Mouse (Mus musculus): ENCODE results near the gene Efnb2. TPM values are rescaled to one million over a fixed set of nuclear protein-coding genes. Genes with fewer than 3 reads are reported as not detected.

Efnb2 gene
- 10 to 100 TPM; 30.5 to 34.1 TPM for total RNA-seq (2021)

GRCm38 (mm10) chr8:8661103-8661758 is at the start of gene Efnb2:
Gene Efnb2, minus strand, starts transcription at chr8:8661242.
- peak; percentile 97 to 99 for DNase-seq (ENCODE audit: extremely low spot score in 1 of 2, low spot score in 1 of 2)

- no peak for DNase-seq (ENCODE audit: extremely low spot score in 1 of 2, low spot score in 1 of 2)
Observed at GRCm38 (mm10) chr8:8704813-8705212, 43.8 kb upstream of the Efnb2 start.

- no peak for DNase-seq (ENCODE audit: extremely low spot score in 1 of 2, low spot score in 1 of 2)
Observed at GRCm38 (mm10) chr8:8703668-8704067, 42.6 kb upstream of the Efnb2 start.

GRCm38 (mm10) chr8:8700821-8701220 is 39.8 kb upstream of the Efnb2 start:
- DNase-seq (ENCODE audit: extremely low spot score in 1 of 2, low spot score in 1 of 2) = no peak

GRCm38 (mm10) chr8:8700229-8700628 is 39.2 kb upstream of the Efnb2 start:
- DNase-seq (ENCODE audit: extremely low spot score in 1 of 2, low spot score in 1 of 2) = no peak

- peak; percentile 97 to 98 for DNase-seq (ENCODE audit: extremely low spot score in 1 of 2, low spot score in 1 of 2)
Observed at GRCm38 (mm10) chr8:8690146-8691092, 29.4 kb upstream of the Efnb2 start, which contains the start of gene Arglu1. Gene Arglu1, minus strand, starts transcription at chr8:8690521.

GRCm38 (mm10) chr8:8689454-8690145 is 28.6 kb upstream of the Efnb2 start:
- peak in 1 of 2 experiments; percentile 53 for DNase-seq (ENCODE audit: extremely low spot score in 1 of 2, low spot score in 1 of 2)

- DNase-seq (ENCODE audit: extremely low spot score in 1 of 2, low spot score in 1 of 2) = no peak
Observed at GRCm38 (mm10) chr8:8688823-8689453, 27.9 kb upstream of the Efnb2 start.

GRCm38 (mm10) chr8:8685517-8685916 is 24.5 kb upstream of the Efnb2 start:
- DNase-seq (ENCODE audit: extremely low spot score in 1 of 2, low spot score in 1 of 2) = no peak

GRCm38 (mm10) chr8:8682697-8683096 is 21.7 kb upstream of the Efnb2 start:
- DNase-seq (ENCODE audit: extremely low spot score in 1 of 2, low spot score in 1 of 2) = no peak

- DNase-seq (ENCODE audit: extremely low spot score in 1 of 2, low spot score in 1 of 2) = no peak
Observed at GRCm38 (mm10) chr8:8678236-8678635, 17.2 kb upstream of the Efnb2 start.

GRCm38 (mm10) chr8:8674864-8675263 is 13.8 kb upstream of the Efnb2 start:
- DNase-seq (ENCODE audit: extremely low spot score in 1 of 2, low spot score in 1 of 2) = no peak

GRCm38 (mm10) chr8:8661759-8662138 is 707 bp upstream of the Efnb2 start:
- DNase-seq (ENCODE audit: extremely low spot score in 1 of 2, low spot score in 1 of 2) = peak; percentile 88 to 99

- DNase-seq (ENCODE audit: extremely low spot score in 1 of 2, low spot score in 1 of 2) = no peak
Observed at GRCm38 (mm10) chr8:8660307-8661098, 539 bp downstream of the Efnb2 start.

GRCm38 (mm10) chr8:8659503-8660306 is 1.3 kb downstream of the Efnb2 start:
- DNase-seq (ENCODE audit: extremely low spot score in 1 of 2, low spot score in 1 of 2) = peak; percentile 32 to 55

GRCm38 (mm10) chr8:8658426-8659224 is 2.4 kb downstream of the Efnb2 start:
- peak; percentile 69 to 87 for DNase-seq (ENCODE audit: extremely low spot score in 1 of 2, low spot score in 1 of 2)

- no peak for DNase-seq (ENCODE audit: extremely low spot score in 1 of 2, low spot score in 1 of 2)
Observed at GRCm38 (mm10) chr8:8657692-8658355, 3.2 kb downstream of the Efnb2 start.
